Mouse (Mus musculus): ENCODE results near the gene Rgs9.
"Not testable (repeated sequence)": the region's sequence is repeated elsewhere in the genome, so short reads cannot be mapped to it uniquely, and the experiment has no call there.

Gene Rgs9

DNA sequence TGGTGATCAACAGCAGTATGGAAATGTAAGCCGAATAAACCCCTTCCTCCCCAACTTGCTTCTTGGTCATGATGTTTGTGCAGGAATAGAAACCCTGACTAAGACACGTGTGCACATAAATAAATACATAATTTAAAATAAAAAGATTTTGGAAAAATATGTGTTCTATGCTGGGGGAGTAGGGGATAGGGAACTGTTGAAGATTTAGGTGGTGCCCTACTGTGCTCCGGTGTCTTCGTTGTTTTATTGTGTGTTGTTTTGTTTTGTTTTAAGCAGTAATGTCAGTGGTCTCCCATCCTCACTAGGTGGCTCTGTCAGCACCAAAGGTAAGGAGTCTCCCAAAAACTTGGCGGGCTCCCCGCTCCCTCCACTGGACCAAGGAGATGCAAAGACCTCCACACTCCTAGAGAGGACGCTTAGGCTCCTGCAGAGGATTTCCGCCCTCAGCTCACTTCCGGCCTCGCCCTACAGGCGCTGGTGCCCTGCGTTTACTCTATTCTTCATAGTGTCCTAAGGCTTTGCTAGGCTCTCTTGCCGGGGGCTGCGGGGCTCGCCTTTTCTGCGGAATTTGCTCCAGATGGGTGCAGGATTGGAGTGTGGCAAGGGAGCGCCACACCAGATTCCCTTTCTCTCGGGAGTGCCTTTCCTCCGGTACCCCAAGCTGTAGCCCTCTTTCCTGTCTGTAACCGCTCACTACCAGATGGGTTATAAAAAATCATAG is 14.1 kb upstream of the Rgs9 start:
- DNase-seq (ENCODE audit: low spot score in 2 of 2): peak; percentile 53 to 71

DNA sequence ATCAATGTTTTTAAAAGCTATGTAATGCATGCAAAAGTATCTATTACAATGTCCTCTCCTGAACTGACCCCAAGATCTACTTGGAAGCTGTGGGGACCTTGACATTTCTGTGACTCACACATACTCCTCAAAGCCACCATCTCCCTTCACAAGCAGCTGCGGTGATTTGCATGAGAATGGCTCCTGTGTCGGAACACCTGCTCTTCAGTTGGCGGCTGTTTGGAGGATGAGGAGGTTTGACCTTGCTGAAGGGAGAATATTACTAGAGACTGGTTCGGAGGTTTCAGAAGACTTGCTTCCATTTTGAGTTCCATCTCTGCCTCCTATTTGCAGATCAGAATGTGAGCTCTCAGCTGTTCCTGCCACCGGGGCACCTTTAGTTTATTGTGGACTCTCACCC is 7.8 kb upstream of the Rgs9 start:
- DNase-seq (ENCODE audit: low spot score in 2 of 2): no peak

DNA sequence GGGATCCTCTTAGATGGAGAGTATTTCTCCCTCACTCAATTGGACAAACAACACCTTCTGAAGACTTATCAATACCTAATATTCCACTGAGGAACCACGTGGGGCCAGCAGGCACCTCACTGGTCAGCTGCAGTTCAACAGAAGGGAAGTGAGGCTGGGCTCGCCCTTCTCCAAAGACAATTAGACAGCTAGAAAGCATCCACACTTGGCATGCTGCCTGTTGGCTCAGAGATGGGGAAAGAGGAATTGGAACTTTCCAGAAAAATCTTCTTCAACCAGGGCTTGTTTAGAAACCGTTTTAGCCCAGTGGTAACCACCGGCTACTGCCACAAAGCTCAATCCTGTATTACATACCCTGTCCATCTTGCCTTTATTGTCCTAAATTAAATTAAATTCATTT is 4.4 kb upstream of the Rgs9 start:
- DNase-seq (ENCODE audit: low spot score in 2 of 2): peak in 1 of 2 experiments; percentile 32

DNA sequence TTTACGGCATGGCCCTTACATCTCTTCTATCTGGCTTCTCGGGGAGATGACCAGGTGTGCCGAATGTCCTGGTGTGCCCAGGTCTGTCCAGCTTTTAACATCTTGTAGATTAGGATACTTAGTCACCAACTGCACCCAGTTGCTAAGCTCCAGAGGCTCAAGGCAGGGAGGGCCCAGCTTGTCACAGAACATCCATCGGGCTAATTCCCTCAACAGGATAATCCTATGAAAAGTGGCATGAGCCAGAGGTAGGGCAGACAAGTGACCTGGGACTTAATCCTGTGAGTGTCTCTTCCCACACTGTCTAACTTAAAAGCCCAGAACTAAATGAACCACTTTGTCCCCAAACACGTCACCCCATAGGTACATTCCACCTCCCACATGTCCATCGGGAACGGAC is 898 bp downstream of the Rgs9 start:
- DNase-seq (ENCODE audit: low spot score in 2 of 2): no peak

DNA sequence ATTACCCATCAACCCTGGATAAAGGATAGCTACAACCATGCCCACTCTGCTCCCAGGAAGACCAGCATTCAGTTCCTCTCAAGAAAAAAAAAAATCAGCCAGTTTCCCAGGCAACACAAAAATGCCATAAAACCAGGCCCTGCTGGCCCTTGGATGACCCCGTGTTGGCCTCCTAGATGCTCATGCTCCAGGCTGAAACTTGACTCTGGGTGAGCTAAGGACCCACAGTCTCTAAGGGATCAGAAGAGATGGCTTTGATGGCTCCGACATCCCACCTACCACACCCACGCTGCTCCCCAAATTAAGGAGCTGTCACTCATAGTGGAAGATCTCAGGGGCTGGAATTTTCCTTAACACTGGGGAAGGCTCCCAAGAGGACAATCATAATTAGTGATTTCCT is 5.9 kb downstream of the Rgs9 start:
- no peak for DNase-seq (ENCODE audit: low spot score in 2 of 2)

DNA sequence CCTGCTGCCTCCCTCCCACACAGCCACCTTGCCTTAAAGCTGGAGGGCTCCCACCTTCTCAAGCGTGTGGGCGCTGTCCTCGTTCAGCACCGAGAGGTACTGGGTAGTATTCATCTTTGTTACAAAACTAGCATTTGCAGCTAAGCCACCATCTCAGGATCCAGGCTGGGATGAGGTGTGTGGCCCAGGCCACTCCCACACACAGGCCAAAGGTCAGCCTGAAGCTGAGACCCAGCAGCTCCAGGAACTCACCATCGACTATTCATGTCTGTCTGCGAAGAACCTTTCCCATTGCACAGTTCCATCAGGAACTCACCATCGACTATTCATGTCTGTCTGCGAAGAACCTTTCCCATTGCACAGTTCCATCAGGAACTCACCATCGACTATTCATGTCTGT is 8.6 kb downstream of the Rgs9 start:
- not testable (repeated sequence) for DNase-seq (ENCODE audit: low spot score in 2 of 2)

DNA sequence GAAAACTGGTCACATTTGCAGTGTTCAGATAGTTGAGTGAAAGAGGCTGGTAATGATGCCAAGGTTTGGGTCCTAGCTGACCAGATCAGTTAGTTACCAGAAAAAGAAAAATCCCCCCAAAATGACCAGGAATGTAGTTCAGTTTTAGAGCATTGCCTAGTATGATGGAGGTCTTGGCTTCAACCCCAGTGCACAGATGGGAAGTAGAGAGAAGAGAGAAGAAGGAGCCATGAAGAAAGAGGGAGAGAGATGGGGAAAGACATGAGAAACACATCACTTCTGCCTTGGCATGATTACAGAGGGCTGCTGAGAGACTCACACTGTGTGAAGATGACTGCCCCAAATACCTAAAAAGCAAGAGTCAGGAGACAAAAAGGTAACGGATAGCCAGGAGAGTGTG is 13.1 kb downstream of the Rgs9 start:
- DNase-seq (ENCODE audit: low spot score in 2 of 2): no peak

DNA sequence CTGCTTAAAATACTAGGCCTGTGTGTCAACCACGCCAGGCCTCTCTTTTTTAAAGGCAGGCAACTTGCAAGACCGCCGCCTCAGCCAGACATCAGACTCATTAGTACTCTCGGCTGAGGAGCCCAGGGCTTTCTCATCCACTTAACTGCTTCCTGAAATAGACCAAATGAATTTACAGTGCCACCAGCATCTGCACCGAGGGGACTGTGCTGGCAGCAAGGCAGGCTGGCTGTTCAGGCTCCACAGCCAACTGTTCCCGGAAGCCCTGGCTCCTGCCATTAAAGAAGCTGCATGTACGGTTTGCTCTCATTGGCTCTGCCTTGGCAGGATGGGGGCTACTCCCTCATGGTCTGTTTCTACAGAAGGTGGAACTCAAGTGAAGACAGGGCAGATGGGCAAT is 19.7 kb downstream of the Rgs9 start:
- no peak for DNase-seq (ENCODE audit: low spot score in 2 of 2)

DNA sequence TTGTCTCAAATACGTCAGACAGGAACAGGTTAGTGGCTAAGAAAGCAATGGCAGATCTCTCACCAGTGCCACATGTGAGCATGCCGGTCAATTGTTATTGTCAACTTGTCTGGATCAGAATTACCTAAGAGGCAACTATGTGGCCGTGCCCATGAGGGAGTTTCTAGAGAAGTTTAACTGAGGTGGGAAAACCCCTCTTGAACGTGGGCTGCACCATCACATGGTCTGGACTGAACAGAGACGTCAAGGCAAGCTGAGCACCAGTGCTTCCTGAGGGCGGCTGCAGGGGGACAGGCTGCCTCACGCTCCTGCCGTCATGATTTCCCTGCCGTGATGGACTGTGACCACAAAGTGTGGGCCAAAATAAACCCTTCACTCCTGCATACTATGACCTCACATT is 26.5 kb downstream of the Rgs9 start:
- DNase-seq (ENCODE audit: low spot score in 2 of 2): no peak

DNA sequence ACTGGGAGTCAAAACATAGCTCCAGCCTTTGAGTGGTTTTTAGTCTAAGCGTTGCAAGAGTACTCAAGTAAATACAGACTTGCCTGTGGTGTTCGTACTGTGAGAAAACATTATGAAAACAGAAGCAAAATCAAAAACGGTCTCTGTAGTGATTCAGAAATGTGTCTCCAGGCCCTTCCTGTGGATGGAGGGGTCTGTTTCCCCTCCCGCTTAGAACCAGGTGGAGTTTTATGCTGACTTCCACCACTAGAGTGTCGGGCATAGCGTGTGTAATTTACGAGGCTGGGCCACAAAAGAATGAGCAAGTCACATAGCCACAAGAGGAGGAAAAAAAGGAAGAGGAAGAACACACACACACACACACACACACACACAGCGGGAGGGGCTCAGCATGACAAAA is 27.6 kb downstream of the Rgs9 start:
- no peak for DNase-seq (ENCODE audit: low spot score in 2 of 2)

DNA sequence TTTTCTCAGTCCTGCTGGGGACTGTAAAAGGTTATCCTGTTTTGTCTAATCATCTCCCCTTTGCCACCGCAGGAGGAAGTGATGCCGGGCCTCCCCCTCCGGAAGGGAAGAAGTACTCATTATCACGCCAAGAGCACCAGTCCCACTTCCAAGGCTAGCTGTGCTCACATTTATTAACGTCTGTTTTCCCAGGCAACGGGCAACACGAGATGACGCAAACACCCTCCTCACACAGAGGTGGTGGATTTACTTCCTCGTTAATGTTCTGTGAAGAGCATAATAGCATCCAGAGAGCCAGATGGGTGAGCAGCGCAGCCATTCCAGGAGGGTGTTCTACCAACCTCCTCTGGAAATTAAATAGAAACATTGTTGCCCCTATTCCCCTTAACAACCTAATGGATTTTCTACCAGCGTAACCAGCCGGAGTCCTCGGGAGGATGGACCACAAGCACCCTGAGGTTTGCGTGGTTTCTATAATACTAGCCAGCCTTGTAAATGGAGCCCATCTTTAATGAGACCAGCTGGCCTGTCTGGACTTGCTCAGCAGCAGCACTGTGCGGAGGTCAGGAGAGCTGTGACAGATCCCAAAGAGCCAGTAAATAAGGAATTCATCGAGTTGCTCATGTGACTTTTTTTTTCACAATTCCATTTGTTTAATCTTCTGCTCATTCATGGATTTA is 28.1 kb downstream of the Rgs9 start:
- no peak for DNase-seq (ENCODE audit: low spot score in 2 of 2)

DNA sequence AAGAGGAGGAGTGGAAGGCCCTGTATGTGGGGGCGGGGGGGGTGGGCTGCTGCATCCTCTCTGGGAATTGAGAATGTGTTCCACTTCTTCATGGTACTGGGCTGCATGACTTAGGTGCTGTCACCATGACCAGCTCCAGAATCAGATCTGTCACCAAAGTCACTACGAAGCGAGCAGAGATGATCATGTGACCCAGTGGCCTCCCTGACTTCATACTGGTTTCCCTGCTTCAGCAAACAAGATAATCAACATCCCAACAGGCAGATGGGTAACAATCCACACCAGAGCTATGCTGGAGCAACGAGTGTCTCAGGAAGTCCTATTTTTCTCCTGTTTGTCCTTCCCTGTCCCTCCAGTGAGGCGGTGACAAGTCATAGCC is 28.7 kb downstream of the Rgs9 start:
- DNase-seq (ENCODE audit: low spot score in 2 of 2): no peak

DNA sequence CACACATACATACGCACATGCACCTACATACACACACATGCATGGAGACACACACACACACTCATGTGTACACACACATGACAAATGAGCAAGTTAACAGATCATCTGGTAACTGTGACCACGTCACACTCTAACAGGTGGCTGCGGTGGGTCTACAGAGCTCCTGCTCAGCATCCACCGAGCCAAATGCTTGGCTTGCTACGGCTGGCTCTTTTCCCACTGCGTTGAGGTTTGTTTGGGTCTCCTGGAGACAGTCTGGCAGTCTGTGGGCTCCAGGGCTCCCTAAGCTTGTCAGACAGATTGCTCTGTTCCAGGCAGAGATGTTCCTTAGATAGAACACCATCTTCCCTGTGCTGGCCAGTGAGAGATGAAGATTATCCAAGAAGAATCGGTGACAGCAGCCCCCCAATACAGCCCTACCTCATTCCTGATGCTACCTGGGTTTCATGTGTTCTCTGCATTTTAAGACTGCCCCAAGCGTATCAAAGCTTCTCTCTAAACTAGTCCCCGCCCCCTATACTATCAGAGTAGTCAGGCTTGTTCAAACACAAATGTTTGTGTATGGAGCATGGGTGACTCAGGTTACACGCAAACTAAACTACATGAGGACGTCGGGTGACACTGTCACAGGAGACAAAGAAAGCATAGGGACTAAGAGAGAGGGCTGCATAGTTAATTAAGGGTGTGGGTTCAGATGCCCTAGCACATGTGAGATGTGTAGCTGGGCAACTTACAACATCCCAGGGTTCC is 31.6 kb downstream of the Rgs9 start:
- no peak for DNase-seq (ENCODE audit: low spot score in 2 of 2)

DNA sequence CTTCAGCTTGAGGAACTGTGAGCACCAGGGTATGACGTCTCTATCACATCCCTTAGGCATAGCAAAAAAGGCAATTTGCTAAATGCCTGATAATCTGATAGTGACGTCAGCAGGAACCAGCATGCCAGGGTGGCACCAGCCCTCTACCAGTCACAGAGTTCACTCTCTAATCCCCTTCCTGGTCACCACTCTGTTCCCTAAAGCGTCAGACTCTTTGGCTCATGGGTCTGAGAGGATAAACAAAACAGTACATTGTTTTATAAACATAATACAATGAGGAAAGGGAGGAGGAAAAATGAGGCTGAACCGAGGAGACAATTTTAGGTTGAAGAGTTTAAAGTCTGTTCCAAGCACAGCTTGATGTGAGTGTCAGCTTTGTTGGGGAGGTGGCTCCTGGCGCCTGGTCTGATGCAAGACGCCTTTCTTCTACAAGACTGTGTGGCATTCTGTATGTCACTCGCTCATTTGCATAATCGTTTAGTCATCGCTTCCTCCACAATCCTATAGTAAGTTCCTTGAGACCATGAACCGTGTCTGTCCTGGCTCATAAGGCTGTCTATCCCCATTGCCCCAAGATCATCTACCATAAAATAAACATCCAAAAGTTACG is 33.7 kb downstream of the Rgs9 start:
- no peak for DNase-seq (ENCODE audit: low spot score in 2 of 2)

DNA sequence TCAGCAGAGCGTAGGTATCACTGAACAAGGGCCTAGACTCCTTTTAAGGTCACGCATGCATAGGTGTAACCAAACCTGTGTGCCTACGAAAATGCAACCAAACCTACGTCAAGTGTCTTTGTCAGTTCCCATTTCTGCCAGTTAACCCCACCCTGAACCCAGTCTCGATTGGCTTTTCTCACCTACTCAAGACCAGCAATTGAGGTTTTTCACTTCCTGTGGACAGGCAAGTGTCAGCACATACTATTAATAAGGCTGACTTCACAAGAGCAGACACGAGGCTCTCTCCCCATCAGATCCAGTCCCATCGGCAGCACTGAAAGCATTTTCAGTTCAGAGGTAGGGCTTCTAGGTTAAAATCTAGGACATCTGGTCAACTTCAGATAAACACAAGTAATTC is 37.4 kb downstream of the Rgs9 start:
- no peak for DNase-seq (ENCODE audit: low spot score in 2 of 2)

DNA sequence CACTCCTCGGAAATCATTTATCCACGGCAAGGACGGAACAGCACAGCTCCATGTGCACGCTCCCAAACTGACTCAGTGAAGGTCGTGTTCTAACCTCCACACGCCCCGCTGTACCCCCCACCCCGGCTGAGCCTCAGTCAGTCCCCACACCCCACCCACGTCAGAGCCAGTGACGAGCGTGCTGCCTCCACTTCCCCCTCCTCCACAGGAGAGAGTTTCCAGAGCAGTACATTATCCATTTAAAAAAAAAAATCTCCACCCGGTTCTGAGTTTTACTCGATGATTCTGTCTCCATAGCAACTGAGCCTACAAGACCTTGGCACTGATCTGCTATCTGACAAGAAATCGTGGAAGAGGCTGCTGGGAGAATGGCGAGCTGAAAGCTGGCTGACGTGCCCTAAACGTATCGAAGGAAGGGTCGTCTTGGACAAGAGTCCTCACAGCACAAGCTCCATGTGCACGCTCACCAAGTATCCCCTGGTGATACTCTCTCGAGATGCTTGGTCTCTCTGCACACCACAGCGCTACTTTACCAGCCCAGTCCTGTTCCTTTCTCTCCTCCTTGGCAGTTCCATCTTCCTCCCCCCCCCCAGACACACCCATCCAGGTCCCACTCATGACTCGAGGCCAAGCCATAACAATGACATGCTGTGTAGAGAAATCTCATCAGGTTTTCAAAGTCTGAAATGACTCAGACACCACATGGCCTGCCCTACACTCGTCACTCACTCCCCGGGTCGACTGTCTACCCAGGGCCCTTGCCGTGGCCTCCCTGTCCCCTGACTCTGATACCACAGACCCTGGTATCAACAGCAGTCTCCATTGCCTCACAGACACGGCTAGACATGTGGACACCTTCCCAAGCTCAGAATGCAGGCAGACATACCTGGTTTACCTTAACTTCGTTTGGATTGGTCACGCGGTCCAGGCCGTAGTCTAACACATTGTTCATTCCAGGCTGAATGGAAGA is 38.7 kb downstream of the Rgs9 start:
- DNase-seq (ENCODE audit: low spot score in 2 of 2): no peak

DNA sequence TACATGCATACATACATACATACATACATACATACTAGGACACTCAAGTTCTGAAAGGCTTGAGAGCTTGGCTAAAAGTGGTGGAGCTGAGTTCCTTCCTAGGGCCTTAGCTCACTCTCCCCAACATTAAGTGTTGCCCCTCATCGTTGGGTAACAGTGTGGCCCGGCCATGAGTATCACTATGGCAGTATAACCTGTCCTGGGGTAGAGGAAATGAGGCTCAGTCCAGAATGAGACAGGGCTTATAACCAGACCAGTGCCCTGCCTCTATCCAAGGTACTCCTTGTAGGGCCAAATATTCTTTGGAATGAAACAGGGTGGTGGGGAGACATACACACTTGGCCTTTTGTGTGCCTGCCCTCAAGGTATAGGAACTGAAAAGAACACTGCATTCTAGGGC is 40.1 kb downstream of the Rgs9 start:
- DNase-seq (ENCODE audit: low spot score in 2 of 2): no peak

DNA sequence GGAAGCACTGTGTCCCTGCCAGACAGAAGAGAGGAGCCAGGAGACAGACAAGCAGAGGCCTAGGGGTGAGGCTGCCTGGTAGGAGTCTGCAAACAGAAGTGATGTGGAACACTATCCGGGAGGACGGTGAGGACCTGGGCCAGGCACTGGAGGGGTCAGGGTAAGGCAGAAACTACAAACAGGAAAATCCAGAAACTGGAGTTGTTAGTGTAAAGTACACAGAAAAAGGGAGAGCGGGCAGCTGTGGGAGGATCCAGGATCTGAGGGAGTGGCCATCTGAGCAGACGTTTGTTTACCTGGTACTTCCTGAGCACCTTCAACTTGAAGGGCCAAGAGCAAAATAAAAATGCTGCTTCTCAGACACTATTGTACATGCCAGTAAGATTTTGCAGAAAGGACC is 42.9 kb downstream of the Rgs9 start:
- no peak for DNase-seq (ENCODE audit: low spot score in 2 of 2)

DNA sequence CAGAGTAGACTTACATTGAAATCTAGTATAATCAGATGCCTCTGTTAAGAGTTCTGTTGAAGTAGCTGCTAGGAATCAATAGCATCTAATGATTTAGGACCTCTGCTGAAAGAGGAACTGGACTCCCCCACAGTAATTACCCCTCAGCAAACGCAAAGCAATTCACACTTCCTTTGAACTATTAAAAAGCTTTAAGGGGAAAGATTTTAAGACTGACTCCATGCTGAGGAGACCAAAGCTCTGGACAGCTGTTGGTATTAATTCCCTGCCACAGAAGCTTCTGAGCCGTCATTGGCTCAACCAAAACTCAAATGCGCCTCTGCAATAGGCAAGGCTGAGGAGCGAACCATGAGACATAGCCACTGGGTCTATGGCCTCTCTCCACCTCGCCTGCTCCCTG is 45.4 kb downstream of the Rgs9 start:
- DNase-seq (ENCODE audit: low spot score in 2 of 2): no peak

DNA sequence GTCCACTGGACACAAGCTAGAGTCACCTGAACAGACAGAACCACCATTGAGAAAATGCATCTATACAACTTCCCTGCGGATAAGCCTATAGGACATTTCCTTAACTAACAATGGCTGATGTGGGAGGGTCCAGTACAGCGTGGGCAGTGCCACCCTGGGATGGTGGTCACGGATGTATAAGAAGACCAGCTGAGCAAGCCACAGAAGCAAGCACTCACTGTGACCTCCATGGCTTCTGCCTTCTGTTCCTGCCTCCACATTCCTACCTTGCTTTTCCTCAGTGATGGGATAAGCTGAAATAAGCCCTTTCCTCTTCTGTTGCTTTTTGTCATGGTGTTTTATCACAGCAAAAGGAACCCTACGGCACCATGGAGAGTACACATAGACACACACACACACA is 47.4 kb downstream of the Rgs9 start:
- DNase-seq (ENCODE audit: low spot score in 2 of 2): no peak

DNA sequence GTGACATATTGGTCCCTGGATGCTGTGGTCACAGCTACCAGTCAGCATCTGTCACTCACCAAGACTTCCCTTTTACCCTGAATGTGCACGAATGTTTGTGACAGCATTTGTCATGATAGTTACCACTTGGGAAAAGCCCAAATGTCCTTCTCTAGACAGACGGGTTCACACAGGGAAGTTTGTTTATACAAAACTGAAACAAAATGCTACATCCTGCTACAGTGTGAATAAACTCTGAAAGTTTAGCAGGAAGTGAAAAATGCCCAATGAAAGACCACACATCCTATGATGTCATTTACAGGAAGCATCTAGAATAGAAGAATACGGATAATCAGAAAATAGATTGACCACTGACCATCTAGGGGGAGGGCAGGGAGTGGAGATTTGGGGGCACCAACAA is 51.0 kb downstream of the Rgs9 start:
- no peak for DNase-seq (ENCODE audit: low spot score in 2 of 2)

Data from spleen, postnatal 10 days (tissue).